Mouse (Mus musculus) thymus, adult 2 months (tissue): ENCODE measurements at regions not wholly inside any gene's neighbourhood (a gene's known extent, or its start where the extent isn't known, plus 50 kb on each side); places are given as distances from the start of the nearest gene placed in this dataset.

ENCODE experiments used
- DNase-seq: peaks from one replicate; pipeline ENCODE4 v3.0.0; 2021
- H3K27ac ChIP-seq: fragments of 200-500 bp; 2 replicates; pipeline ENCODE4 v1.5.1; 2012; ENCODE audit warnings: low read length, control low read depth; ENCODE audit not compliant: control insufficient read depth, insufficient read depth
- H3K27me3 ChIP-seq: fragments of 200-500 bp; 2 replicates; pipeline ENCODE4 v1.6.1; 2012; ENCODE audit warnings: mild to moderate bottlenecking, low read length, moderate library complexity, mixed read lengths; ENCODE audit not compliant: control insufficient read depth, insufficient read depth
- H3K36me3 ChIP-seq: fragments of 200-500 bp; 2 replicates; pipeline ENCODE4 v1.6.1; 2012; ENCODE audit warnings: mild to moderate bottlenecking, low read length, moderate library complexity; ENCODE audit not compliant: control insufficient read depth, insufficient read depth
- H3K4me1 ChIP-seq: fragments of 200-500 bp; replicated peaks from 2 replicates; pipeline ENCODE4 v1.6.1; 2012; ENCODE audit warnings: low read length; ENCODE audit not compliant: control insufficient read depth, insufficient read depth
- H3K4me3 ChIP-seq: fragments of 200-500 bp; 2 replicates; pipeline ENCODE4 v1.5.1; 2012; ENCODE audit warnings: mild to moderate bottlenecking, low read length, control low read depth, moderate library complexity; ENCODE audit not compliant: control insufficient read depth, insufficient read depth
- CTCF ChIP-seq: fragments of 200-500 bp; IDR thresholded peaks from 2 replicates; pipeline ENCODE4 v1.5.1; 2012; ENCODE audit warnings: mild to moderate bottlenecking, control low read depth, low read length, moderate library complexity, borderline replicate concordance; ENCODE audit not compliant: control insufficient read depth, poor library complexity, insufficient read depth; ENCODE audit errors: extremely low read depth
- POLR2A ChIP-seq: fragments of 200-500 bp; IDR thresholded peaks from 2 replicates; pipeline ENCODE4 v1.6.1; 2012; ENCODE audit warnings: mild to moderate bottlenecking, low read length, control low read depth, moderate library complexity; ENCODE audit not compliant: control insufficient read depth, poor library complexity, insufficient read depth; ENCODE audit errors: extremely low read depth
- WGBS: fragments of 180-500 bp; shearing (Covaris S2); methylation state at CpG from one replicate; pipeline ENCODE4 v1.1.7; 2018; 5-methylcytosine and 5-hydroxymethylcytosine counted together

- no peak for TF ChIP-seq CTCF
- no peak for TF ChIP-seq POLR2A
- no peak for DNase-seq
- no peak overlapping the region for H3K4me3 ChIP-seq
- WGBS = 40% methylated on average over 4 of the region's 4 CpGs
- H3K27me3 ChIP-seq = no peaks in the 10 kb centered on the region
- H3K27ac ChIP-seq = no peak overlapping the region
- H3K4me1 ChIP-seq = no peaks in the 10 kb centered on the region
- no peaks in the 10 kb centered on the region for H3K36me3 ChIP-seq
Measured at GRCm38 (mm10) chr1:194049746-194050351, 568.2 kb upstream of the Plxna2 start.

DNA sequence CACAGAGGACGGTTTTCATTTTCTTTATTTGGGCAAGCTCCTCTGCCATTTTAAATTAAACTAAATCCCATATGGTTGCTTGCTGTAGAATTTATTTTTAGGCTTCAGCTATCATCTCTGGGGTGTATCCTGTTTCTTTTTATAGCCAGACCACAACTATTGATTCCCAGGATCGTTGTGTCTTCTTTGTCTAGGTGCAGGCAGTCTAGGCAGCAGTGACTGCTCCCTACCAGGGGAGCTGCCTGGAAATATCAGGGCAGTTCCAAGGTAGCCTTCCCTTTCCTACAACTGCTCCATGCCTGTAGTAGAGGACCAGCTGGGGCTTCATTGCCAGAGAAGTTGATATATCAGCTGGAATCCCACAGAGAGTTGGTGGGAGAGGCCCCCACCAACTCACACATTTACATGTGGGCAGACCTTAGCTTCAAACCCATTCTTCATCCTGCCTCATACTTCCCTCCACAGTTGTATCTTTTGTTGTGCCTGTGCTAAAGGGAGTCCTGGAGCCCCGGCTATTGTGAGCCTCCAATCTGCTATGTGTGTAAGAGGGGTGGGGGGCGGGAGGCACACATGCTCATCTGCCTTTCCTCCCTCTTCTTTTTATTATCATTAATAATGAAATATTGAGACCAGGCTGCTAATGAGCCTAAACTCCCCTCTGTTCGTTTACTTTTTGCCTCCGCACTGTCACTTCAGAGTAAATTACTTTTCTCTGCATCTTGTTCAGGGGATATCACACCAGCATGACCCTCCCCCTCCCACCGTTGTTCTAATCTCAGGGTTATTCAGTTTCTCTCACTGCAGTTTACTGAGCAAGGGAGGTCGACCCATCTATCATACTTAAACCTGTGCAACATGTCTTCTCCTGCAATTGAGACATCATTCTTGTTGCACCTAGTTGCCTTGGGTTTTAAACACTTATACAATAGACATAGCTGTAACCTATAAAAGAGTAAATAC is 576.3 kb upstream of the Plxna2 start:
- no peak for DNase-seq
- Histone ChIP-seq H3K27me3 (no peaks in the 10 kb centered on the region), H3K36me3 (no peaks in the 10 kb centered on the region), H3K4me3 (no peak overlapping the region), H3K4me1 (no peaks in the 10 kb centered on the region), H3K27ac (no peak overlapping the region)
- TF ChIP-seq POLR2A (no peak), CTCF (no peak)
- 71% methylated on average over 8 of the region's 8 CpGs for WGBS

DNA sequence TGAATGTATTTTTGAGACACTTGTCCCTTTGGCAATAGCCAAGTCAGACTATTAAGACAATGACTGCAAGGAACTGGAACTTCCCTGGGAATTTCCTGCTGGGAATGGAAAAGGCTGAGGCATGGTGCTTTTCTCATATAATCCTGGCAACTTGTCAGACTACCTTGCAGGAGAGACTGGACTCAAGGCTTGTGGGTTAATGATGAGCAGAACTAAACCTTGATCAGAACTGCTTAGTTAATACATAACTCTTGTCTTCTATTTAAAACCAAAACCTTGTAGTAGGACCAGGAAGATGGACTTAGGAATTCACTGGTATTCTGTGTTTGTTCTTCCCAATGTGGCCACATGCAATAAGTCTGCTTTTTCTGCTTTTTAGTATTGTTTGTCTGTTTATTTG is 579.3 kb upstream of the Plxna2 start:
- Histone ChIP-seq H3K4me1 (no peaks in the 10 kb centered on the region), H3K27me3 (no peaks in the 10 kb centered on the region), H3K27ac (no peak overlapping the region), H3K36me3 (no peaks in the 10 kb centered on the region), H3K4me3 (no peak overlapping the region)
- no peak for DNase-seq
- no peak for TF ChIP-seq CTCF
- TF ChIP-seq POLR2A = no peak

GRCm38 (mm10) chr1:194034199-194034883 is 583.7 kb upstream of the Plxna2 start:
- no peak overlapping the region for H3K27ac ChIP-seq
- 93% methylated on average over 5 of the region's 5 CpGs for WGBS
- no peaks in the 10 kb centered on the region for H3K27me3 ChIP-seq
- no peak for DNase-seq
- no peak overlapping the region for H3K4me3 ChIP-seq
- H3K4me1 ChIP-seq = no peaks in the 10 kb centered on the region
- H3K36me3 ChIP-seq = no peaks in the 10 kb centered on the region
- TF ChIP-seq POLR2A (no peak), CTCF (no peak)

- no peaks in the 10 kb centered on the region for H3K4me1 ChIP-seq
- no peaks in the 10 kb centered on the region for H3K36me3 ChIP-seq
- TF ChIP-seq CTCF (no peak), POLR2A (no peak)
- DNase-seq = no peak
- no peak overlapping the region for H3K27ac ChIP-seq
- H3K4me3 ChIP-seq = no peak overlapping the region
- no peaks in the 10 kb centered on the region for H3K27me3 ChIP-seq
- 95% methylated on average over 1 of the region's 1 CpGs for WGBS
Measured at GRCm38 (mm10) chr1:194032603-194033002, 585.4 kb upstream of the Plxna2 start.

DNA sequence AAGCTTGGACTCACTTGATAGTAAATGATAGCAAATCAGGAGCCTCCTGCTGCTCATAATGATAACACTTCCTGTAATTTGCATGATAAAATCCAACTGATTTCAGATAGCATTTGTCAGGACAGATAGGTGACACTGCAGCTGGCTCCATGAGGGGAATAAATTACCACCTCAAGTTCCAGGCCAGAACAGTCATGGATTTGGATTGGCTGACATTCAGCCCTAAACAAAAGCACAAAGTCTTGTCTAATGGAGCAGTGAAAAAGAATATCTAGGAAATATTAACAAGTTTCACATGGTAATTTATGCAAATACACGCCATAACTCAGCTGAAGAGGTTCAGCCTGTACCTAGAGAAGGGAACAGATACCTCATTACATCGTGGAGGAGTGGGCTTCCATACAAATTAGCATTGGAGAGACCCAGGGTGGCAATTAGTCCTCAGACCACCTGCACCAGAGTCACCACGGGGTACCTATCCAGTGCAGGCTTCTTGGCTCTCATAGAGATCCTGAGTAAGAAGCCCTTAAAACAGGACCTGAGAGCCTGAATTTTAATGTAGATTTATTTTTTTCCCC is 587.3 kb upstream of the Plxna2 start:
- Histone ChIP-seq H3K4me1 (no peaks in the 10 kb centered on the region), H3K36me3 (no peaks in the 10 kb centered on the region), H3K27me3 (no peaks in the 10 kb centered on the region), H3K4me3 (no peak overlapping the region), H3K27ac (no peak overlapping the region)
- no peak for DNase-seq
- TF ChIP-seq CTCF (no peak), POLR2A (no peak)
- WGBS = 77% methylated on average over 3 of the region's 3 CpGs
